Comparison of ENCODE assay signal across 9 mouse cellular contexts in the genomic region with DNA sequence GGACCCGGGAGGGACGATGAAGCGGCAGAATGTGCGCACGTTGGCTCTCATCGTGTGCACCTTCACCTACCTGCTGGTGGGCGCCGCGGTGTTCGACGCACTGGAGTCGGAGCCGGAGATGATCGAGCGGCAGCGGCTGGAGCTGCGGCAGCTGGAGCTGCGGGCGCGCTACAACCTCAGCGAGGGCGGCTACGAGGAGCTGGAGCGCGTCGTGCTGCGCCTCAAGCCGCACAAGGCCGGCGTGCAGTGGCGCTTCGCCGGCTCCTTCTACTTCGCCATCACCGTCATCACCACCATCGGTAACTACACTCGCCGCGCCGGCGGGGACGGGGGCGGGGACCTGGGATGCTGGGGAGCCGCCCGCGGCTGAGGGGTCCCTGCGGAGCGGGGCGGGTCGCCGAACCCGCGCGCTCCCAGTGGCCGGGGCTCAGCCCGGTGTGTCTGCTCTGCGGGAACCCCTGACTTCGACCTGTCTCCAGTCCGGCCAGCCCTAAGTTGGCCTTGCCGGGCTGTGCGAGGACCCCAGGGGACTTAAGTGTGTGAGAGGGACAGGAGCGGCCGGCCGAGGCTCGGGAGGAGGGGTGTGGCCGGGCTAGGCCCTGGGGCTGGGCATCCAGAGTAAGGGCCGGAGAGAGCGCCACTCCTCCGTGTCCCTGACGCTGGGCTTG. TPM values are rescaled to one million over a fixed set of nuclear protein-coding genes. Genes with fewer than 3 reads are reported as not detected.
A peak's percentile ranks its signal among the peaks of the same experiment; 100 is the strongest.
DNase-seq lines count a peak whose midpoint lies in the region; ATAC-seq and TF ChIP-seq lines count a peak whose summit lies in the region.
"Had no signal": no experiment of that assay in that cellular context is flagged by ENCODE, and none has a peak within 500 bp of the region (broad histone marks: within the 10 kb centered on the region; RNA-seq: fewer than 3 reads in every experiment).

No protein-coding gene starts in this region.

- peak overlapping the region; percentile 94 for H3K4me2 ChIP-seq in embryonic facial prominence, embryonic 13.5 days
- H3K4me2 ChIP-seq in hindbrain, embryonic 16.5 days (ENCODE audit: low read length): peak overlapping the region; percentile 88
- H3K4me2 ChIP-seq in liver, postnatal 0 days (ENCODE audit: low read depth, low read length): peak overlapping the region; percentile 64

- peak overlapping the region; percentile 60 for H3K4me3 ChIP-seq in heart, adult 2 months
- peak overlapping the region; percentile 44 for H3K4me3 ChIP-seq in embryonic facial prominence, embryonic 13.5 days
- H3K4me3 ChIP-seq in hindbrain, embryonic 16.5 days (ENCODE audit: low read length): peak overlapping the region; percentile 73
- H3K4me3 ChIP-seq in liver, postnatal 0 days (ENCODE audit: low read depth, low read length): peak overlapping the region; percentile 33

- no peak for TF ChIP-seq EP300 in heart, adult 2 months (IDR thresholded peaks at IDR 0.05; ENCODE audit: insufficient read depth, low read depth, low read length)
- no peak for TF ChIP-seq EP300 in liver, postnatal 0 days (IDR thresholded peaks at IDR 0.05; ENCODE audit: low read depth)

- H3K27ac ChIP-seq in heart, adult 2 months: peak overlapping the region; percentile 87
- H3K27ac ChIP-seq in embryonic facial prominence, embryonic 13.5 days: no peak overlapping the region
- peak overlapping the region; percentile 83 for H3K27ac ChIP-seq in hindbrain, embryonic 16.5 days (ENCODE audit: low read depth, low read length)
- H3K27ac ChIP-seq in liver, postnatal 0 days (ENCODE audit: low read depth): no peak overlapping the region

- peaks cover 8% of the 10 kb centered on the region; the same call in 1 of the 2 replicates for H3K4me1 ChIP-seq in heart, adult 2 months (ENCODE audit: control insufficient read depth, insufficient read depth, low read length)
- H3K4me1 ChIP-seq in embryonic facial prominence, embryonic 13.5 days: peaks cover 16% of the 10 kb centered on the region
- peaks cover 31% of the 10 kb centered on the region for H3K4me1 ChIP-seq in hindbrain, embryonic 16.5 days (ENCODE audit: control insufficient read depth, insufficient read depth, low read depth, low read length)
- peaks cover 11% of the 10 kb centered on the region for H3K4me1 ChIP-seq in liver, postnatal 0 days (ENCODE audit: insufficient read depth)

- intact Hi-C loops in heart, adult 2 months (cut with DNase I): loop anchor here (2.0 to 5.0 kb wide), 2 partner anchors 16 to 71 kb away; no protein-coding TSS in a partner anchor
- intact Hi-C loops in heart, postnatal 25 days (cut with DNase I): no loop called here

- TF ChIP-seq POLR2A in heart, adult 2 months (IDR thresholded peaks at IDR 0.05; ENCODE audit: insufficient read depth, low read depth, low read length): no peak

- no peak for ATAC-seq in embryonic facial prominence, embryonic 13.5 days (ENCODE audit: insufficient number of reproducible peaks, insufficient read depth, low FRiP score, low TSS enrichment, low read depth)
- peak; percentile 67 for ATAC-seq in hindbrain, embryonic 16.5 days
- ATAC-seq in liver, postnatal 0 days: peak; percentile 55

- peak overlapping the region; percentile 84 for H3K9ac ChIP-seq in heart, adult 2 months (ENCODE audit: low read depth, low read length)
- H3K9ac ChIP-seq in embryonic facial prominence, embryonic 13.5 days: peak overlapping the region; percentile 49
- peak overlapping the region; percentile 89 for H3K9ac ChIP-seq in hindbrain, embryonic 16.5 days (ENCODE audit: low read depth, low read length)
- no peak overlapping the region for H3K9ac ChIP-seq in liver, postnatal 0 days (replicated peaks)

- 1% methylated on average over 69 of the region's 70 CpGs for WGBS in heart, adult 2 months
- under 1% methylated on average over 70 of the region's 70 CpGs for WGBS in embryonic facial prominence, embryonic 13.5 days
- under 1% methylated on average over 58 of the region's 70 CpGs for WGBS in hindbrain, embryonic 16.5 days
- 1% methylated on average over 52 of the region's 70 CpGs for WGBS in liver, postnatal 0 days (ENCODE audit: insufficient replicate concordance)

- H3K9me3 ChIP-seq in embryonic facial prominence, embryonic 13.5 days: no peaks in the 10 kb centered on the region
- no peaks in the 10 kb centered on the region for H3K9me3 ChIP-seq in hindbrain, embryonic 16.5 days (ENCODE audit: control insufficient read depth, low read length)
- no peaks in the 10 kb centered on the region for H3K9me3 ChIP-seq in liver, postnatal 0 days (ENCODE audit: low read length)

- no peak for TF ChIP-seq CTCF in heart, adult 2 months (IDR thresholded peaks at IDR 0.05)
- no peak for TF ChIP-seq CTCF in liver, postnatal 0 days (IDR thresholded peaks at IDR 0.05; ENCODE audit: low read depth)

- H3K27me3 ChIP-seq in heart, adult 2 months (ENCODE audit: control insufficient read depth, insufficient read depth, low read length): peaks cover 2% of the 10 kb centered on the region; the same call in 1 of the 2 replicates
- H3K27me3 ChIP-seq in embryonic facial prominence, embryonic 13.5 days: peaks cover 88% of the 10 kb centered on the region
- H3K27me3 ChIP-seq in hindbrain, embryonic 16.5 days (replicated peaks; ENCODE audit: control insufficient read depth, insufficient read depth, low read length): no peaks in the 10 kb centered on the region
- H3K27me3 ChIP-seq in liver, postnatal 0 days (ENCODE audit: insufficient read depth, low read length): peaks cover 51% of the 10 kb centered on the region

- no peaks in the 10 kb centered on the region for H3K79me2 ChIP-seq in heart, adult 2 months (replicated peaks; ENCODE audit: control insufficient read depth, insufficient read depth, low read length)

- DNase-seq in heart, adult 2 months: peak; percentile 32 to 45
- DNase-seq in heart, postnatal 25 days (ENCODE audit: low spot score): no peak
- peak; percentile 47 for DNase-seq in WW6 (ENCODE audit: low read depth, low spot score)
- DNase-seq in liver, postnatal 0 days: peak; percentile 29
- peak; percentile 49 for DNase-seq in right cerebral cortex, postnatal 14 days
- DNase-seq in spleen, postnatal 14 days (ENCODE audit: low spot score in 2 of 2): no peak

- no peaks in the 10 kb centered on the region for H3K36me3 ChIP-seq in heart, adult 2 months (ENCODE audit: control insufficient read depth, insufficient read depth, low read length)
- no peaks in the 10 kb centered on the region for H3K36me3 ChIP-seq in embryonic facial prominence, embryonic 13.5 days
- H3K36me3 ChIP-seq in hindbrain, embryonic 16.5 days (ENCODE audit: control insufficient read depth, insufficient read depth, low read length): no peaks in the 10 kb centered on the region
- H3K36me3 ChIP-seq in liver, postnatal 0 days (replicated peaks; ENCODE audit: insufficient read depth, low read length): no peaks in the 10 kb centered on the region

RNA-seq across cellular contexts. Expression of a gene that starts 0.5 kb away (rescaled TPM):
- total RNA-seq in heart, adult 2 months (2021): 100 to 1,000 TPM; 259 to 300 TPM
- 382 and 432 TPM in 2 replicates for polyA plus RNA-seq in heart, adult 2 months (2012; rRNA removed)
- 100 to 1,000 TPM; 250 to 251 TPM for total RNA-seq in heart, postnatal 25 days (2021)
- polyA plus RNA-seq in embryonic facial prominence, embryonic 13.5 days (2015; fragmentation: Nextera tagmentation; extraction: Ambion mirVana): 0.51 and 0.63 TPM in 2 replicates
- polyA plus RNA-seq in hindbrain, embryonic 16.5 days (2015; fragmentation: Nextera tagmentation; extraction: Ambion mirVana): 8.0 and 10.6 TPM in 2 replicates
- 0.26 and 0.46 TPM in 2 replicates for polyA plus RNA-seq in liver, postnatal 0 days (2015; fragmentation: Nextera tagmentation; extraction: Ambion mirVana)

RNA-seq across cellular contexts. Expression of a gene that starts 42.8 kb away (rescaled TPM):
- not detected for total RNA-seq in heart, adult 2 months (2021)
- polyA plus RNA-seq in heart, adult 2 months (2012; rRNA removed): 0.56 TPM in 1 of 2 replicates, not detected in the other
- not detected for total RNA-seq in heart, postnatal 25 days (2021)
- polyA plus RNA-seq in embryonic facial prominence, embryonic 13.5 days (2015; fragmentation: Nextera tagmentation; extraction: Ambion mirVana): not detected in 2 replicates
- polyA plus RNA-seq in hindbrain, embryonic 16.5 days (2015; fragmentation: Nextera tagmentation; extraction: Ambion mirVana): not detected in 2 replicates
- polyA plus RNA-seq in liver, postnatal 0 days (2015; fragmentation: Nextera tagmentation; extraction: Ambion mirVana): not detected in 2 replicates
- total RNA-seq: layer of hippocampus, postnatal 36 days had no signal

RNA-seq across cellular contexts. Expression of a gene that starts 59.3 kb away (rescaled TPM):
- total RNA-seq in heart, adult 2 months (2021): 10 to 100 TPM; 47.2 to 49.9 TPM
- polyA plus RNA-seq in heart, adult 2 months (2012; rRNA removed): 119 and 154 TPM in 2 replicates
- 10 to 100 TPM; 44.1 to 47.2 TPM for total RNA-seq in heart, postnatal 25 days (2021)
- 25.0 and 26.6 TPM in 2 replicates for polyA plus RNA-seq in embryonic facial prominence, embryonic 13.5 days (2015; fragmentation: Nextera tagmentation; extraction: Ambion mirVana)
- 33.6 and 35.4 TPM in 2 replicates for polyA plus RNA-seq in hindbrain, embryonic 16.5 days (2015; fragmentation: Nextera tagmentation; extraction: Ambion mirVana)
- polyA plus RNA-seq in liver, postnatal 0 days (2015; fragmentation: Nextera tagmentation; extraction: Ambion mirVana): 13.8 and 14.2 TPM in 2 replicates

Comparison
In these comparisons a context has a peak if more than half of its experiments do, and no peak if none do; other contexts are left out.
1. DNase-seq: peak in heart, adult 2 months (2 of 2), WW6 (single experiment), liver, postnatal 0 days (single experiment) and right cerebral cortex, postnatal 14 days (single experiment); none in heart, postnatal 25 days (single experiment) and spleen, postnatal 14 days (0 of 2).
2. H3K27ac ChIP-seq: peak in heart, adult 2 months (single experiment) and hindbrain, embryonic 16.5 days (single experiment); none in embryonic facial prominence, embryonic 13.5 days (single experiment) and liver, postnatal 0 days (single experiment).
3. RNA of a gene that starts 0.5 kb away (polyA plus RNA-seq): 382 to 432 TPM in heart, adult 2 months; 8.0 to 10.6 TPM in hindbrain, embryonic 16.5 days, 0.51 to 0.63 TPM in embryonic facial prominence, embryonic 13.5 days and 0.26 to 0.46 TPM in liver, postnatal 0 days; every median in the first group is over 10 times any median in the second.
4. Peak in every context shown above with its lines, with median percentiles within 50 percentile points of each other: H3K4me3 ChIP-seq and H3K4me2 ChIP-seq.